Mouse (Mus musculus): Measurements from ENCODE around the gene Camk1g. TPM values are rescaled to one million over a fixed set of nuclear protein-coding genes. Genes with fewer than 3 reads are reported as not detected.
A peak's percentile ranks its signal among the peaks of the same experiment; 100 is the strongest.

The Camk1g gene
- polyA plus RNA-seq, 1 experiment from 2014 or later, result 20.6 TPM

GRCm38 (mm10) chr1:193309785-193310518 lies 60.1 kb downstream of the Camk1g start:
- no peak for ATAC-seq (ENCODE audit: low FRiP score)
- Histone ChIP-seq H3K36me3 (replicated peaks) (no peaks in the 10 kb centered on the region), H3K4me3 (replicated peaks) (no peak overlapping the region), H3K9me3 (no peaks in the 10 kb centered on the region), H3K9ac (no peak overlapping the region), H3K27me3 (no peaks in the 10 kb centered on the region), H3K4me1 (peaks cover 4% of the 10 kb centered on the region), H3K27ac (no peak overlapping the region), H3K4me2 (no peak overlapping the region)
- 59% methylated on average over 1 of the region's 1 CpGs for WGBS

- 89% methylated on average over 2 of the region's 2 CpGs for WGBS
- peaks cover 4% of the 10 kb centered on the region for H3K4me1 ChIP-seq
- H3K9me3 ChIP-seq, result no peaks in the 10 kb centered on the region
- no peak for ATAC-seq (ENCODE audit: low FRiP score)
- H3K4me3 ChIP-seq (replicated peaks), result no peak overlapping the region
- H3K27ac ChIP-seq, result no peak overlapping the region
- H3K4me2 ChIP-seq, result no peak overlapping the region
- H3K36me3 ChIP-seq (replicated peaks), result no peaks in the 10 kb centered on the region
- no peak overlapping the region for H3K9ac ChIP-seq
- H3K27me3 ChIP-seq, result 0 out of 2 replicates have a peak, but pooled peaks cover 7% of the 10 kb centered on the region
These were observed 63.3 kb downstream of the Camk1g start for GRCm38 (mm10) chr1:193306832-193307231.

GRCm38 (mm10) chr1:193305386-193305785 lies 64.7 kb downstream of the Camk1g start:
- Histone ChIP-seq H3K4me3 (replicated peaks) (no peak overlapping the region), H3K9ac (no peak overlapping the region), H3K4me2 (no peak overlapping the region), H3K4me1 (peaks cover 4% of the 10 kb centered on the region), H3K36me3 (replicated peaks) (no peaks in the 10 kb centered on the region), H3K27ac (no peak overlapping the region), H3K9me3 (no peaks in the 10 kb centered on the region), H3K27me3 (0 out of 2 replicates have a peak, but pooled peaks cover 7% of the 10 kb centered on the region)
- WGBS, result 34% methylated on average over 7 of the region's 7 CpGs
- peak; percentile 75; the same call in 1 of the 2 replicates for ATAC-seq (ENCODE audit: low FRiP score)

DNA sequence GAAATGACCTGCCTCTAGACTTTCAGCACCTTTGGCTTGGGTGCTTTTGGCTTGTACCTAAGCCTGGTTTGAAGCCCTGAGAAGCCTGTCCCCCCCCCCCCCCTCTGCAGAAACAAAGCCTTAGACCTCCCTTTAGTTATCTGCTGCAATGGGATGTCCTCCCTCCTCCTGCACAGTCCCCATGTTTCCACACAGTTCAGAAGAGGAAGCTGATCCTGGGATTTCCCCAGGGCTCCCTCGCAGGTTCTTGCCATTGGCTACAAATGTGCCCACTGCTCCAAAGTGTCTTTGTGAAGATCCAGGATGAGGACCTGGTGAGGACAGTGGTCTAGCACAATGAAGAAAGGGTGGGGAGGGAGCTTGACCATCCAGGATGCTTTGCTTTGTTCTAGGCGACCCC lies 67.0 kb downstream of the Camk1g start:
- no peaks in the 10 kb centered on the region for H3K36me3 ChIP-seq (replicated peaks)
- no peaks in the 10 kb centered on the region for H3K9me3 ChIP-seq
- no peak for ATAC-seq (ENCODE audit: low FRiP score)
- H3K27me3 ChIP-seq, result 0 out of 2 replicates have a peak, but pooled peaks cover 7% of the 10 kb centered on the region
- WGBS, result 69% methylated on average over 2 of the region's 2 CpGs
- no peak overlapping the region for H3K9ac ChIP-seq
- no peak overlapping the region for H3K4me3 ChIP-seq (replicated peaks)
- no peak overlapping the region for H3K4me2 ChIP-seq
- H3K4me1 ChIP-seq, result peaks cover 4% of the 10 kb centered on the region
- H3K27ac ChIP-seq, result no peak overlapping the region

DNA sequence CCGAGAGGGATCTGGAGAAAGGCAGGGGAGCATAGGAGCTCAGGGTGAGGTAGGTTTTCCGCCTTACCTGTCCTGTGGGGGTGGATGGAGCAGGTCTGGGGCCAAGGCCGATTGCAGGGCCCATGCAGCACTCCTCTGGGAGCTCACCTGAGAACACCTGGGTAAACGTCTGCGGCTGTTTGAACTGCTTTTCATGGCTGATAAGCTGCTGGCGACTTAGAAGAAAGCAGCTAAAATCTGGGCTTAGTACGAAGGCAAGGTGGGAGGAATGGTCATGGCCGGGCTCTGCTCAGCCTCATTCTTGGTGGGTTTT lies 68.0 kb downstream of the Camk1g start:
- no peak overlapping the region for H3K27ac ChIP-seq
- 67% methylated on average over 8 of the region's 8 CpGs for WGBS

GRCm38 (mm10) chr1:193301216-193302092 lies 68.6 kb downstream of the Camk1g start:
- Histone ChIP-seq H3K36me3 (replicated peaks) (no peaks in the 10 kb centered on the region), H3K27me3 (0 out of 2 replicates have a peak, but pooled peaks cover 7% of the 10 kb centered on the region), H3K9me3 (no peaks in the 10 kb centered on the region), H3K4me2 (no peak overlapping the region), H3K27ac (no peak overlapping the region), H3K4me3 (replicated peaks) (no peak overlapping the region), H3K4me1 (peaks cover 4% of the 10 kb centered on the region), H3K9ac (no peak overlapping the region)
- no peak for ATAC-seq (ENCODE audit: low FRiP score)
- WGBS, result 67% methylated on average over 6 of the region's 6 CpGs

More for the DNA sequence above, 68.0 kb downstream of the Camk1g start:
- Histone ChIP-seq H3K4me1 (peaks cover 4% of the 10 kb centered on the region), H3K4me2 (no peak overlapping the region), H3K9me3 (no peaks in the 10 kb centered on the region), H3K36me3 (replicated peaks) (no peaks in the 10 kb centered on the region), H3K9ac (no peak overlapping the region), H3K27me3 (0 out of 2 replicates have a peak, but pooled peaks cover 7% of the 10 kb centered on the region), H3K4me3 (replicated peaks) (no peak overlapping the region)
- ATAC-seq (ENCODE audit: low FRiP score), result no peak

GRCm38 (mm10) chr1:193299995-193300394 lies 70.1 kb downstream of the Camk1g start:
- H3K4me3 ChIP-seq (replicated peaks), result no peak overlapping the region
- WGBS, result 58% methylated on average over 1 of the region's 1 CpGs
- H3K9ac ChIP-seq, result no peak overlapping the region
- H3K4me1 ChIP-seq, result no peaks in the 10 kb centered on the region
- no peak for ATAC-seq (ENCODE audit: low FRiP score)
- no peaks in the 10 kb centered on the region for H3K9me3 ChIP-seq
- H3K36me3 ChIP-seq (replicated peaks), result no peaks in the 10 kb centered on the region
- no peak overlapping the region for H3K27ac ChIP-seq
- 0 out of 2 replicates have a peak, but pooled peaks cover 7% of the 10 kb centered on the region for H3K27me3 ChIP-seq
- no peak overlapping the region for H3K4me2 ChIP-seq

- ATAC-seq (ENCODE audit: low FRiP score), result no peak
- no peak overlapping the region for H3K27ac ChIP-seq
- no peaks in the 10 kb centered on the region for H3K9me3 ChIP-seq
- WGBS, result 85% methylated on average over 3 of the region's 3 CpGs
- H3K9ac ChIP-seq, result no peak overlapping the region
- 0 out of 2 replicates have a peak, but pooled peaks cover 3% of the 10 kb centered on the region for H3K27me3 ChIP-seq
- H3K4me3 ChIP-seq (replicated peaks), result no peak overlapping the region
- H3K4me2 ChIP-seq, result no peak overlapping the region
- H3K4me1 ChIP-seq, result no peaks in the 10 kb centered on the region
- H3K36me3 ChIP-seq (replicated peaks), result no peaks in the 10 kb centered on the region
These were observed 71.8 kb downstream of the Camk1g start for GRCm38 (mm10) chr1:193298141-193298765.

Other genes starting within 250 kb of the Camk1g start
- 9.5 and 9.7 TPM in 2 replicates for gene Diexf, start 240.0 kb downstream of the Camk1g start, polyA plus RNA-seq (2016; fragmentation: Nextera tagmentation; extraction: Ambion mirVana)
- 1.6 and 2.0 TPM in 2 replicates for gene Irf6, start 217.2 kb downstream of the Camk1g start, polyA plus RNA-seq (2016; fragmentation: Nextera tagmentation; extraction: Ambion mirVana)
- 15.1 and 16.0 TPM in 2 replicates for gene A130010J15Rik, start 202.3 kb downstream of the Camk1g start, polyA plus RNA-seq (2016; fragmentation: Nextera tagmentation; extraction: Ambion mirVana)
- gene Traf3ip3, start 168.6 kb downstream of the Camk1g start, polyA plus RNA-seq (2016; fragmentation: Nextera tagmentation; extraction: Ambion mirVana), result 0.31 and 1.0 TPM in 2 replicates
- 0.31 and 0.77 TPM in 2 replicates for gene Lamb3, start 162.6 kb downstream of the Camk1g start, polyA plus RNA-seq (2016; fragmentation: Nextera tagmentation; extraction: Ambion mirVana)
- gene Hsd11b1, start 106.2 kb downstream of the Camk1g start, polyA plus RNA-seq (2016; fragmentation: Nextera tagmentation; extraction: Ambion mirVana), result not detected in 2 replicates
- gene G0s2, start 97.1 kb downstream of the Camk1g start, polyA plus RNA-seq (2016; fragmentation: Nextera tagmentation; extraction: Ambion mirVana), result 6.3 and 6.9 TPM in 2 replicates

All from forebrain, embryonic 12.5 days (tissue).